Mouse (Mus musculus) embryonic fibroblast, embryonic 13.5 days (primary cell): ENCODE data around the gene Zfp867. TPM values are rescaled to one million over a fixed set of nuclear protein-coding genes. Genes with fewer than 3 reads are reported as not detected.

Experiments used
- H3K27ac ChIP-seq: 2 replicates; pipeline ENCODE4 v1.5.1; 2012; ENCODE audit warnings: low read length, control low read depth, inconsistent platforms; ENCODE audit not compliant: insufficient read depth
- H3K4me1 ChIP-seq: 2 replicates; pipeline ENCODE4 v1.6.1; 2011; ENCODE audit warnings: low read length; ENCODE audit not compliant: control insufficient read depth, insufficient read depth
- H3K4me3 ChIP-seq: 2 replicates; pipeline ENCODE4 v1.5.1; 2011; ENCODE audit warnings: mild to moderate bottlenecking, control low read depth, low read length; ENCODE audit not compliant: insufficient read depth
- CTCF ChIP-seq: IDR thresholded peaks from 2 replicates; pipeline ENCODE4 v1.5.1; 2011; ENCODE audit warnings: mild to moderate bottlenecking, control low read depth, low read length, moderate library complexity, borderline replicate concordance; ENCODE audit not compliant: insufficient read depth
- POLR2A ChIP-seq: IDR thresholded peaks from 2 replicates; pipeline ENCODE4 v1.6.1; 2011; ENCODE audit warnings: low read depth, mild to moderate bottlenecking, control low read depth, low read length, moderate library complexity
- polyA plus RNA-seq: library from polyadenylated mRNA; stranded (reverse); fragments of >200 nt; gene quantifications from 2 replicates; pipeline ENCODE4 v1.2.4, GENCODE M21; 2011; ENCODE audit warnings: low read depth; ENCODE audit not compliant: missing spikeins, insufficient read length

Zfp867 gene
- polyA plus RNA-seq = 4.4 and 6.1 TPM in 2 replicates

GRCm38 (mm10) chr11:59472326-59472677 lies at the start of gene Zfp867:
TSS of gene Zfp867 (minus strand) at chr11:59472474.
- peak within 1 kb of the TSS; percentile 35; the same call in 1 of the 2 replicates for H3K27ac ChIP-seq
- no peaks in the 10 kb centered on the region; the same call in 1 of the 2 replicates for H3K4me1 ChIP-seq
- TF ChIP-seq POLR2A (peak; percentile 97), CTCF (no peak)
- peak within 1 kb of the TSS; percentile 84 for H3K4me3 ChIP-seq

DNA sequence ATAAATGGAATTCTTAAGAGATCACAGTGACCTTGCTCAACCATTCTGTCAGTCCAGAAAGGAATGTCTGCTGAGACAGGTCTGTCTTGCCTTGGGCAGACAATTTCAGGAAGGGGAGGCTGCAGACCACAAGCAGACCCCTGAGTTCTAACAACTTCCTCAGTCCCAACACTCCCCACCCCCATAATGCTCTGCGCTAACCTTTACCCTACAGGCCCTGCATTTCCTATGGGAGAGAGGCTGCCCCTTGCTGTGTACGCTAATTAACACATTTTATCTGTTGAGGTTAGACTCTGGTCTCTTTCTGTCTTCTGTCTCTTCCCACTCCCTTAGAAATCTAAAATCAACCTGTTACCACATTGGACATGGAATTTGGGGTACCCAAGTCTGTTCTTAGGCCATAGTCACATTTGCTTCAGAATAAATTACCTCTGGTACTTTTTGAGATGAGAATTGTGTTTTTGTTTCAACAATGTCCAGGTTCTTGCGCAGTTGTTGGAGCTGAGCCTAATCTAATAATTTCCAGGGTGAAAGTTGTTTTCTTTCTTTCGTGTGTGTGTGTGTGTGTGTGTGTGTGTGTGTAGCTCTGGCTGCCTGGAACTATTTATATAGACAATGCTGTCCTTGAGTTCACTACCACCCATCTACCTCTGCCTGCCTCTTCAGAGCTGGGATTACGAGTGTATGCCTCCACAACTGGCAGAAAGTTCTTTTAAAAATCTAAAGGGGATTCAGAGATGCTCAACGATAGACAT lies 47.6 kb upstream of the Zfp867 start:
- Histone ChIP-seq H3K4me3 (no peak overlapping the region), H3K4me1 (no peaks in the 10 kb centered on the region), H3K27ac (no peak overlapping the region)
- TF ChIP-seq POLR2A (no peak), CTCF (no peak)

DNA sequence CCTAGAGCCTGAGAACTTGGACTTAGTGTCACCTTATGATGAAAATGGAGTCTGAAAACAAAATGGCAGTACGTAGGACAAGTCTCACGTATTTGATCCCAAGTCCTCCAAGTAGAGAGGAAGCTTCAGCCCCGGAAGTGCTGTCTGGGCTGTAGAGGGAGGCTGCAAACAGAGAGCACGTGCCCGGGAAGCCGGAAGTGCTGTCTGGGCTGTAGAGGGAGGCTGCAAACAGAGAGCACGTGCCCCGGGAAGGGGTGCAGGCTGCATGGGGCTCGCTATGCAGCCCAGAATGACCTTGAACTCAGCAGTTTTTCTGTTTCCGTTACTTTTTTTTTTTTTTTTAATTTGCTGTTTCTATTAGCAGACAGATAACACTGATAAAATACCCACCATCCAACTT lies 46.0 kb upstream of the Zfp867 start:
- no peak overlapping the region for H3K27ac ChIP-seq
- H3K4me3 ChIP-seq = no peak overlapping the region
- no peaks in the 10 kb centered on the region for H3K4me1 ChIP-seq
- no peak for TF ChIP-seq POLR2A

GRCm38 (mm10) chr11:59517441-59517840 lies 45.2 kb upstream of the Zfp867 start:
- H3K27ac ChIP-seq = no peak overlapping the region
- TF ChIP-seq POLR2A (no peak), CTCF (no peak)

GRCm38 (mm10) chr11:59514789-59515188 lies 42.5 kb upstream of the Zfp867 start:
- TF ChIP-seq CTCF (no peak), POLR2A (no peak)
- H3K4me3 ChIP-seq = no peak overlapping the region
- H3K27ac ChIP-seq = no peak overlapping the region
- H3K4me1 ChIP-seq = no peaks in the 10 kb centered on the region

More at GRCm38 (mm10) chr11:59517441-59517840, 45.2 kb upstream of the Zfp867 start:
- Histone ChIP-seq H3K4me1 (no peaks in the 10 kb centered on the region), H3K4me3 (no peak overlapping the region)

GRCm38 (mm10) chr11:59514381-59514780 lies 42.1 kb upstream of the Zfp867 start:
- Histone ChIP-seq H3K4me3 (no peak overlapping the region), H3K4me1 (no peaks in the 10 kb centered on the region), H3K27ac (no peak overlapping the region)
- TF ChIP-seq CTCF (no peak), POLR2A (no peak)

GRCm38 (mm10) chr11:59513556-59513955 lies 41.3 kb upstream of the Zfp867 start:
- TF ChIP-seq POLR2A = no peak
- TF ChIP-seq CTCF = no peak
- Histone ChIP-seq H3K4me1 (no peaks in the 10 kb centered on the region), H3K27ac (no peak overlapping the region), H3K4me3 (no peak overlapping the region)

DNA sequence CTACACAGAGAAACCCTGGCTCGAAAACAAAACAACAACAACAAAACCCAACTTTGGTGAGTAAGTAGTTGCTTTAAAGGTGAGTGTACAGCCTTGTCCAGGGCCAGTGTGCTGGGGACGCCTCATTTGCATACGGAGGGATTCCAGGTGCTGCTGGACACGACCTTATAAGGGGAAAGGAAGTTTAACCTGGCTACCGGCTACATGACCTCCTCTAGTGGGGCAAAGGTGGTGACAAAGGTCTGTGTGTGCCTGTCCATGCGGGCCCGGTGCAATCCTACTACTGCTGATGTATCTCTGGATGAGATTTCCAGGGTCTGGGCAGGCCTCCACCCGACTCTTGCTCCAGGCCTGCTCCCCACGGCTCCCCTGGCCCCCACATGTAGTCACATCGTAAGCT lies 40.5 kb upstream of the Zfp867 start:
- Histone ChIP-seq H3K4me1 (no peaks in the 10 kb centered on the region), H3K27ac (no peak overlapping the region), H3K4me3 (no peak overlapping the region)
- TF ChIP-seq CTCF = no peak
- no peak for TF ChIP-seq POLR2A

DNA sequence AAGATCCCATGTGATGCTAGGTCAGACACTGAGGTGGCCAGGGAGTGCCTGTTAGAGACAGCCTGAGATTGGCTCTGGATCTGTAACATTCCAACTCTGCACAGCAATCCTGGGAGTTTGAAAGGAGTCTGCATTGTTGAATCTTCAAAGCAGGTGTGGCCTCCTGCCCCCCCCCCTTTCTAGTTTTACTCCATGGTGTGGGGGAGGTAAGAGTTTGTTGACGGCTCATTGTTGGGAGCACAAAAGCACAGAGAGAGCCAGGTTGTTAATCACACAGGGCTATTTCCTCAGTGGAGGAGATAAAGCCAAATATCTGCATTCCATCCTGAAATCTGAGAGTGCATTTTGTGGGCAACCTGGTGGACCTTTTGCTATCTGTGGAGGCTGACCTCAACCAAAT lies 39.3 kb upstream of the Zfp867 start:
- TF ChIP-seq POLR2A = no peak
- TF ChIP-seq CTCF = no peak
- Histone ChIP-seq H3K4me3 (no peak overlapping the region), H3K4me1 (no peaks in the 10 kb centered on the region), H3K27ac (no peak overlapping the region)

- no peak; the same call in none of the 2 replicates for TF ChIP-seq POLR2A
- peak overlapping the region; percentile 74 for H3K27ac ChIP-seq
- peak overlapping the region; percentile 94 for H3K4me3 ChIP-seq
- H3K4me1 ChIP-seq = 0 out of 2 replicates have a peak, but pooled peaks cover 4% of the 10 kb centered on the region
Measured at GRCm38 (mm10) chr11:59506713-59507074, 34.4 kb upstream of the Zfp867 start.
